Mouse (Mus musculus) frontal cortex, postnatal 25 days (tissue): ENCODE measurements around the gene Chst11.
A peak's percentile ranks its signal among the peaks of the same experiment; 100 is the strongest.

Source experiments
- DNase-seq, 2 experiments: peaks; one replicate each; pipeline ENCODE4 v3.0.0; 2022; ENCODE audit warnings: low spot score in 2 of 2

Gene Chst11

GRCm38 (mm10) chr10:83212618-83213017 lies 227.3 kb downstream of the Chst11 start:
- DNase-seq: no peak

DNA sequence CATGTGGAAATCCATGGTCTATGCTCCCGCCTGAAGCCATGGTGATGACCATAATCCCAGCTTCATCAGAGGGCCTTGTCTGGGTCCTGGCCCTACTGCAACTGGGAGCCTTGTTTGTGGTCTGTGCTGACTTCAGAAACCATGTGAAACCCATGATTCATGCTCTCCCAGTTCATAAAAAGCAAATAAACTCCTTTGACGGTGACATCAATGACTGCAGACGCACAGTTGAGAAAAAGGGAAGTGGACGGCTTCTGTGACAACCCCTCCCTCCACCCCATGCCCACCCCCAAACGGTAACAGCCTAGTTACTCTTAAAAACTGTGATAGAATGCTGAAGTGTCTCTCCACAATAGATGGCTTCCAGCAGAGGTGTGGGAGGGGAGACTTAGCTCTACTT lies 230.3 kb downstream of the Chst11 start:
- no peak for DNase-seq

DNA sequence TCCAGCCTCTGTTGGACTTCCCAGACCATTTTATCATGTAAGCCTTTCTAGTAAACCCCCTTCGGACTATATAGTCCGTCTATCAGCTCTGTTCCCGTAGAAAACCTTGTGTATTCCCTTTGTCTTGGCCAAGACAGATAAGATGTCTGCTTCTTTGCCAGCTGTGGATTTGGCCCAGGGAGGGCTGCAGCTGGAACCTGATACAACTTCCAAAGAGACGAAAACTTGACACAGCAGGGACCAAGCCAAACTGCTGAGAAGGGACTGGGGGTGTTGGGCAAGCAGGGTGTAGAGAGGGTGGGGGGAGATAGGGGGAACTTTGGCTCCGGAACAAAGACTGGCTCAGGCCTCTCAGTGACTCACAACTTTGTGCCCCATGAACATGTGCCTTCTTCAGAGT lies 232.0 kb downstream of the Chst11 start:
- DNase-seq: no peak

GRCm38 (mm10) chr10:83218778-83219177 lies 233.5 kb downstream of the Chst11 start:
- no peak for DNase-seq

DNA sequence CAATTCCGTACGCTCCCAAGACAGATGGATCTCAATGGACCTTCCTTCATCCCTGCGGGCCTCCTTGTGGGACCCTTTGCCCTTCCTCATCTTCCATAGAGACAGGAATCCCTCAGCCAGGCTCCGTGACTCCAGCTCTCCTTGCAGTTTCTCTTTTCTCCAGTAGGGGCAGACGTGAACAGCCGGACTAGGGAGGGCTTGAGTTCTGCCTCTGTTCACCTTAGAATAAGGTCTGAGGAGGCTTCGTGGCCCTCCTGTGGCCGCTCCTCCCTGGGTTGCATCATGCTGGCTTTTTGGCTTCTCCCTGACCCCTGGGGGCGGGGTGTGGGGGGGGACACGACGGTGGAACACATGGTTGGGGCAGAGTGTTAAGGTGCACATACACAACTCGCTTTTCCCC lies 234.4 kb downstream of the Chst11 start:
- peak; percentile 40 to 46 for DNase-seq

- no peak for DNase-seq
Measured at GRCm38 (mm10) chr10:83220217-83220616, 234.9 kb downstream of the Chst11 start.

DNA sequence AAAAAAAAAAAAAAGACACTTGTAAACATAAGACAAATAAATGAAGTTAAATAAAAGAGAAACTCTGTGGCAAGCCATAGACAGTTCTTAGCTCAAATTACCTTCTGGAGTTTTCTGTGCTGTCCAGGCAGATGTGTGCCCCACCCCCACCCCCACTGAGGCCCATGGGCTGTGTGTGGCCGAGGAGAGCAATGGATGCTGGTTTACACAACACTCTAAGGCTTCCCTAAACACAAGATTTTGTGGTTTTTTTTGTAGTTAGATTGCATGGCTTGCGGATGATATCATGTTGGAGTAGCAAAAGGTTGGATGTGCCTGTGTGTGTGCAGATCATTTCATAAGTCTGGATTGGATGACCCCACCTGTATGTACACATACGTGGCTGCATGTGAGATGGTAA lies 235.5 kb downstream of the Chst11 start:
- no peak for DNase-seq

DNA sequence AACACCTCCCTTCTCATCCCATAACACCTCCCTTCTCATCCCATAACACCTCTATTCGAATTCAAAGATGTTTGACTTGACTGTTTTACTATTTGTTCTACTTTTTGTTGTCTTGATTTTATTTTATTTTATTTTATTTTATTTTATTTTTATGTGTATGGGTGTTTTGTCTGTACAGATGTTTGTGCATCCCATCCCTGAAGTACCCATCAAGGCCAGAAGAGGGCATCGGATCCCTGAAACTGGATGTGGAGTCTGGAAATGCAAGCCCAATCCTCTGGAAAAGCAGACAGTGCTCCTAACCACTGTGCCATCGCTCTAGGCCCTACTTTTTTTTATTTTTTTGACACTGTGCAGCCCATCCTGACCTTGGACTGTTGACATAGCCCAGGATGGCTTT lies 239.7 kb downstream of the Chst11 start:
- no peak for DNase-seq

DNA sequence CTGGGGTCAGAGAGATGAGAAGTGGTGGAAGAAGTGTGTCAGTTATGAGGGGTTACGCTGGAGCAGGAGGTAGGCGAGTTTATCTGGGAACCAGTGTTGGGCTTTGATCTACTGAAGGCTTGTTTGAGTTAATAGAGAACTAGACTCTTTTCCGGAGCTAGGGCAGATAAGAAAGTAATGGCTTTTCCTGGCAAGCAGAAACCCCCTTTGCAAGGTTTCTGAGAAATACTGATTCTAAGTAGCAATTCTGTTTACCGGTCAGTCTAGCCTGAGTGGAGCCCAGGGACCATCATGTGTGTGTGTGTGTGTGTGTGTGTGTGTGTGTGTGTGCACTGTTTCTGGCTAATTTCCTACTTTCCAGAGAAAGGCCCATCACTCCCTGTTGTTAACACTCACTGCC lies 243.3 kb downstream of the Chst11 start:
- DNase-seq: no peak

DNA sequence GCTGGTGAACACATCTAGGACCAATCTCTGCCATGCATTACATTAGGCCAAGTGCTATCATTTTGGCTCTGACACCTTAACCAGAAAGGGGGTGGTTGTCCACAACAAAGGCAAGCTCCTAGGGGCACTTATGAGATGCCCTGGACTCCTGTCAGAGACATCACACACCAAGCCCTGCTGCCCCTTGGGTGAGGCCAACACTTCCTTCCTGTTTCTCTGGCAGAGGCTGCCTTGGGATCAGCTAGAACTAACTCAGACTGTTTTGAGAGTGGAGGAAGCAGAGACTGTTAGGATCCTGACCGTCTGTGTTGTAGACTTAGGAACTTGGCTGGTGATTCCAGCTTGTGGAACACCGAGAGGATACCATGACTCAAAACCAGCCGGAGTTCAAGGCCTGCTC lies 248.7 kb downstream of the Chst11 start:
- DNase-seq: no peak

DNA sequence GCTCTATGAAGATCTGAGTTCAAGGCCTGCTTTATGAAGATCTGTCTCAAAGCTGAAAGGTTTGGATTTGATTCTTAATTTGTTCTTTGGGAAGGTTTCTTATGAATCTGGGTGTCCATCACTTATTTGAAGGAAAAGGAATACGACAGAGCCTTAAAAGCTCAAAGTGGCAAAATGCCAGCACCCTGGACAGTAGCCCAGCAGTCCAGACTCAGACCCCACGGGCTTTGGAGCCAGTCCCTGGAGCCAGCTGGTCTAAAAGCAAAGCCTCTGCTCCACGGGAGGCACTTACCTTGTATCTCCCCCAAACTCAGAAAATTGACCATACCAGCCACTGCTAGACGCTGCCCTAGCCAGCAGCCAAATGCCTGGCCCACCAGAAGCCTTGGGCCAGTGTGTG lies 249.1 kb downstream of the Chst11 start:
- DNase-seq: no peak

- no peak for DNase-seq
Measured at GRCm38 (mm10) chr10:83242106-83242686, 256.9 kb downstream of the Chst11 start.

GRCm38 (mm10) chr10:83244131-83244530 lies 258.8 kb downstream of the Chst11 start:
- no peak for DNase-seq
